Mouse (Mus musculus): ENCODE data around the gene Ecpas. TPM values are rescaled to one million over a fixed set of nuclear protein-coding genes. Genes with fewer than 3 reads are reported as not detected.

Gene Ecpas
- total RNA-seq, 2 experiments from 2014 or later, result 143 to 147 TPM

DNA sequence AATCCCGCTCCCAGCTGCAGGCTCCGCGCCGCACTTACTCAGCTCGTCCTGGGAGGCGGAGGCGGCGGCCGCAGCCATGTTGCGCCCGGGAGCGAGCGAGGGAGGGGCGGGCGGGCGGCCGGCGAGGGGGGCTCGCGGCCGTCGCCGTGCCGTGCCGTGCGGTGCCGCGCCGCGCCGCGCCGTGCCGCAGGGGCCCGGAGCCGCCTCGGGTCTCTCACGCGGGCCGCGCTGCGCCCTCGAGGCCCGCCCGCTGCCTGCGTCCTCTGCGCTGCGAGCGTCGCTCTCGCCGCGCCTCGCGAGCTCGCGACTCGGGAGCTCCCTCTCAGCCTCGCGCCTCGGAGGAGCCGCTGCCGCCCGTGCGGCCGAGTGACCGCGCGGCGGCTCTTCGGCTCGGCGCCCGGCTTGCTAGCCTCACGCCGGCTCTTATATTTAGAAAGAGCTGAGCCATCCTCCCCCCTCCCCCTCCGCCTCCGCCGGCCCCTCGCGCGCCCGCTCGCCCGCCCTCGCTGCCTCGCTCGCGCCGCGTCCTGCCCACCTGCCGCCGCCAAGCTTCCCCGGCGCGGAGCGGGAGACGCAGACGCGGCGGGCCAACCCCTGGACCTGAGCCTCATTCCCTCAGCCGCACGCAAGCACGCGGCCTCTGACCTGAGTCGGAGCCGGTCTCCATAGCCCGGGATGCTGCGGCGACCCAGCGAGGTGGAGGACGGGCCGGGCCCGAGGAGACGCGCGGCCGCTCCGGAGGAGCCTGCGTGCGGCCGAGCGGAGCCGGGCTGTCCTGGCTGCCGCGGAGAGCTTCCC, 519 bp downstream of the Ecpas start:
- DNase-seq, result peak; percentile 70
- intact Hi-C loops (cut with DNase I), result no loop called here

DNA sequence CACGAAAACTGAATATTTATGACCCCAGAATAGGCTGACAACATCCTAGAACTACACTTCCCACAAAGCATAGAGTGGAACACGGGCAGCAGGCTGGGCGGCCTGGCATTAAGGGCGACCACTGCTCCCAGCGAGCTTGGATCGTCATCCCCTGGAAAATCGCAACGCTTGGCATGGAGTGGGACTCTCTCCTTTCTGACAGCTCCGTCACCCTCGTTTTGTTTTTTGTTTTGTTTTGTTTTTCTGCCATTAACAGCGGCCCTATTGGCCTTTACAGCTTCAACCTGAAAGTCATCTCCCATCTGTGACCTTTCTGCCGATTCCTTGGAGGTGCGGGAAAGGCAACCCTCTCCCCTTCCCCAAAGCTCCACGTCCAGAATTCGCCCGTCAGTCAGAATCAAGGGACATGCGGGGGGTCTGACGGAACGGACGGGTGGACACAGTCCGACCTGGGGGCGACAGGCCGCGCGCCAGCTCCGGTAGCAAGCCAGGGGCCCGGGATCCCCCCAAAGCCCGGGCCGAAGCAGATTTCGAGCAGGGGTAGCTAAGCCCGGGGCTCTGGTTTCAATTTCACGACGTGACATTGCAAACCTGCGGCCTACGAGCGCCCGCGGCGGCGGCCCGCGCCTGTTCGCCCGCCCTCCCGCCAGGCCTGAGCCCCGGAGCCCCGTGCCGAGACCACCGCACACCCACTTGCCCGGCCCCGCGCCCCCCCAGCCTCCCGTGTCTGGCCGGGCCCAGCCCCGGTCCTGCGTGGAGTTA, 1.3 kb downstream of the Ecpas start:
- peak; percentile 71 for DNase-seq
- intact Hi-C loops (cut with DNase I), result no loop called here

DNA sequence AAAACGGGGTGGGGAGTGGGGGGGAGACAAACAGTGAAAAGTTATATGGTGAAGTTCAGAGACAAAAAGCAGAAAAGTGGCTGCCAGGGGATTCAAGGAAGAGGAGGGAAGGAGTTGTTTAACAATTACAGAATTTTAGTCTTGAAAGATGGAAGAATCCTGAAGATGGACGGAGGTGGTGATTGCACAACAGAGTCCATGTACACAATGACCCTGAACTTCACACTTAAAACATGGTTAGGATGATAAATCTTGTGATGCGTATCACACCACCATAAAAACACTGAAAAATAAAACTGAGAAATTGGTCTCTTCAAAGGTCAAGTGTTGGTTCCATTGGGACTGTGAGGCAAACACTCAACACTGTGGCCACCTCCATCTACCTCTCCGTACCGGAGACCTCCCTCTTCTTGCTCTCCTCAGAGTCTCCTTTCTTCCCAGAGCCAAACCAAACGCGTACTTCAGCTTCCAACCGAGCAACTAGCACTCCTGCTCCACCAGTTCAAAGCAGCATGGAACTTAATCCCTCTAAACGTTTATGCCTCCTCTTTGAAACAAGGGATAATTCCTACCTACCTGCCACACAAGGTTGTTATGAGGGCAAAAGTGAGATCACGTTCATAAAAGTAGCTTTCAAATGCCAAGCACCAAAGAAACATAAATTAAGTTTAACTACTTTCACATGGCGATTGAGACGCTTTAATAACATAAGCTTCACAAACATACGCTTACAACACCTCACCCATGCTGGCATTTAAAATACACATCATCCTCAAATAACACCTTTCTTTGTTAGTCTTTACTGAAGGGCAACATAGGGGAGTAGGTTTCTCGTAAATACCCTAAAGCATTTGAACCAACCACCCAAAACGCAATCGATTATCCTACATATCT, 2.1 kb downstream of the Ecpas start:
- intact Hi-C loops (cut with DNase I), result no loop called here
- DNase-seq, result no peak

DNA sequence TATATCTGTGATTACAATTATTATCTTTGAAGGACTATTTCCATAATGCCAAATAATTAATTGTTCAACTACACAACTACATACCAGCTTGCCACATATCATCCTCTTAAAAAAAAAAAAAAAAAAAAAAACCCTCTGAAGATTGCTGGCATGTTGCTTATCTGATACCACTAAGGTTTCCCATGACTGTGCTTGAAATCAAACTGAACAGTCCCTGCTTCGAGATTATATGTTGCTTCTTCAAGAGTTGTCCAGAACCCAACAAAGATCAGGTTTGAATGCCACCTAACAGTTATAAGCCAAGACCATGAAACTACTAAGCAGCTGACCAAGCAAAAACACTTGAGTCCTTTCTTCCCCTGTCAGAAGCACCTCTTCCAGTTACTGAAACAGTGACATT, 5.1 kb downstream of the Ecpas start:
- intact Hi-C loops (cut with DNase I), result no loop called here
- DNase-seq, result no peak

DNA sequence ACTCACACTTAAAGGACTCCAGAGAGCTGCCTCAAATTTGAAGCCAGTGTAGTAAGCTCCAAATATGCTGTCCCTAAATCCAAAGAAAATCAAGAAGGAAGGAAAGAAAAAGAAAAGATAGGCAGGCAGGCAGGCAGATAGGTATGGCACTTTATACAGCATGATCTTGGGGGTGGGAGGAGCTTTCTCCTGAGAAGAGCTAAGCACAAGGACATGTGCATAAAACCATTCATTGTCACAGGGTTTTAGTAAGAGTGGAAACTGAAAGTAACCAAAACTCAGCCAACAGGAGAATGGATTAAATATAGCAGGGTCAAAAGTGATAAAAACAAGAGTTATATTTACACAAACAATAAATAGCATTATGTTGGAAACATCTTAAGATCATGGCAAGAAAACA, 14.2 kb downstream of the Ecpas start:
- intact Hi-C loops (cut with DNase I), result no loop called here
- no peak for DNase-seq

DNA sequence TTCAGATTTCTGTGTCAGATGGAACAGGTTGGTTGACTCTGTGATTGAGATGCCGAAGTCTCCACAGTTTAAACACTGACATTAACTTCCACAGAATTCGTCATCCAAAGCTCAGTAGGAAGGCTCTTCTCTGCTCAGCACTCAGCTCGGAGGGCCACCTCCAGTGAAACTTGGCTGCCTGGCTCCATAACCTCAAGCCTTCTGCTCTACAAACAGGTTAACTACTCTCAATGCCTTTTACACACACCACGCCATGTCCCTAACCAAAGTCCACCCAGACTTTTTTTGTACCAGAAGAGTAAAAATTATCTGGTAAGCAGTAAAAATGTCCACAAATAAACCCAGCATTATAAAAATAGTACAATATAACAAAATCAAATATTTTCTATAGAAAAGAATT, 15.1 kb downstream of the Ecpas start:
- DNase-seq, result no peak
- intact Hi-C loops (cut with DNase I), result no loop called here

DNA sequence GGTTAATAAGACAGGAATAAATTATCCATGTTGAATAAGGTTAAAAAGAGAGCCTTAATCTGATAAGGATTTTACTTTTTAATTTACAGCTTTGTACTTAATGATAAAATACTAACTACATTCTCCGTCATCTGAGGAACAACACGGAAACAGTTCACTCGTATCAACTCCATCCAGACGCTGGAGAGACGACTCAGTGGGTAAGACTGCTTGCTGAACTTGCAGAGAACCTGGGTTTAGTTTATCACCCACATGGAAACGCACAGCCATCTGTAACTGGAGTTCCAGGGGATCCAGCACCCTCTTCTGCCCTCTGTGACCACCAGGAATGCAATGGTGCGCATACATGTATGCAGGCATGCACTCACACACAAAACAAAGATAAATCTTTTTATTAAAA, 18.1 kb downstream of the Ecpas start:
- intact Hi-C loops (cut with DNase I), result no loop called here
- DNase-seq, result no peak

DNA sequence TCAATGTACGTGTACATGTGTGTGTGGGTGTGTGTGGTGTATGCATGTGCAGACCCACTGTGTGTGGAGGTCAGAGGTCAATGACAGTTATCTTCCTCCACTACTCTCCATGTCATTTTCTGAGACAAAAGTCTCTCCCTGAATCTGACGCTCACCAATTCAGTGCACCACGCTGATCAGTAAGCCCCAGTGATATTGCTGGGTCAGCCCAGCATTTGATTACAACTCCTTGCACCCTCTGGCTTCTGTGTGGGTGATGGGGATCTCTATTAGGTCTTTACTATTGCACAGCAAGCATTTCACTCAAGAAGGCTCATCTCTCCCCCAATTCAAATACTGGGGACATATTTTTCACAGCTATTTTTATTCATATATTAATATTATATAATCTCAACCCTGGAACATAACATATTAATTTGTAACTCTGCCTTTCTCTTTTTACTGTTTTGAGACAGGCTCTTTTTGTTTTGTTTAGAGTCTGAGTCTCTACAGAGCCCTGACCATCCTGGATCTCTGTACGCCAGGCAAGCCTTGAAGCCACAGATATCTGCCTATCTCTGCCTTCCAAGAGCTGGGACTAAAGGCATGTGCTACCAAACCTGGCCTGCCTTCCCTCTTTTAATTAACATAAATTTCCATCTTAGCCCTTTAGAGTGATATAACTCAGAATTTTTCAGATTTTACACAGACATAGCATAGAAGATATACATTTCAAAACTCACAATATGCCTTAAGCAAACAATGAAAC, 22.3 kb downstream of the Ecpas start:
- DNase-seq, result no peak
- intact Hi-C loops (cut with DNase I), result no loop called here

DNA sequence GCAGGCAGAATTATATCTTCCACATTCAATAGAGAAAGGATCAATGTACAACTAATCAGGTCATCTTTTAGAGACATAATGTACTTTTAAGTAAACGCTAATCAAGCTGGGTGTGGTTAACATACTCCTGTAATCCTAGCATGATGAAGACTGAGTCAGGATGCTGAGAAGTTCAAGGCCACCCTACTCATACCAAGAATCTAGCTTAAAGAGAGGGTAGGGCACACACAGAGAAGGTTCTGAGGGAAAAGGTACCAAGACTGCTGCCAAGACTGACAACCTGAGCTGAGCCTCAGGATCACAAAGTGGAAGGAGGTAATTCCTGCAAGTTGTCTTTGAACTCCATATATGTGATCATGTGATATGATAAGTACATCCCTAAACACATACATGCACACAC, 24.0 kb downstream of the Ecpas start:
- DNase-seq, result no peak
- intact Hi-C loops (cut with DNase I), result no loop called here

DNA sequence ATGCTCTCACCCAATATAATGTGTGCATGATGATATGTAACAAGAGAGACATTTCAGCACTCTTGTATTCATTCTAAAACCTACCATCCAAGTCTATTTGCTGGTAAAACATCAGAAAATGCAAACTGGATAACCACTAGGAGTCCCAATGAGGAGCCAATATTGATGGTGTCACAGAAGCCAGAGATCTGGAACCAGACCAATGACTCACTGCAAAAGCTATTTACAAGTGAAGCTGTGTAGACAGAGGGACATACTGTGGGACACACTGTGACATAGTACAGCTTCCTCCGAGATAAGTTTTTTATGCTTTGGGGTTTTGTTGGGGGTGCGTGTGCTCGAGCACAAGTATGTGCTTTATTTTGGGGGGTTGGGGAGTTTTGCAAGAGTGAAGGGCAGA, 24.9 kb downstream of the Ecpas start:
- intact Hi-C loops (cut with DNase I), result no loop called here
- no peak for DNase-seq

DNA sequence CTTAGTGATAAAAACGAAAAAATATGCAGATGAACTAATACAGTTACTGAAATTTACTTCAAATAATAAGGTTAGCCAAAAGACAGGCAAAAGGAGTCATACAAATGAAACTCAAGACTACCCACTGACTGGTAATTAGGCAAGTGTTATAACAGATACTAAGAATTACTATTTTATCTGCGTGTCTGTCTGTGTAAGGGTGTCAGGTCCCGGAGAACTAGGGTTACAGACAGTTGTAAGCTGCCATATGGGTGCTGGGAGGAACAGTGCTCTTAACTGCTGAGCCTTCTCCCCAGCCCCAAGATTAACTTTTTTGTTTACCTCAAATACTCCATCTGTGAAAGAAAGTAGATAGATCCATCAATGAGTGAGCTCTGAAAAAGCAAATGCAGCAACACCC, 25.8 kb downstream of the Ecpas start:
- no peak for DNase-seq
- intact Hi-C loops (cut with DNase I), result no loop called here

DNA sequence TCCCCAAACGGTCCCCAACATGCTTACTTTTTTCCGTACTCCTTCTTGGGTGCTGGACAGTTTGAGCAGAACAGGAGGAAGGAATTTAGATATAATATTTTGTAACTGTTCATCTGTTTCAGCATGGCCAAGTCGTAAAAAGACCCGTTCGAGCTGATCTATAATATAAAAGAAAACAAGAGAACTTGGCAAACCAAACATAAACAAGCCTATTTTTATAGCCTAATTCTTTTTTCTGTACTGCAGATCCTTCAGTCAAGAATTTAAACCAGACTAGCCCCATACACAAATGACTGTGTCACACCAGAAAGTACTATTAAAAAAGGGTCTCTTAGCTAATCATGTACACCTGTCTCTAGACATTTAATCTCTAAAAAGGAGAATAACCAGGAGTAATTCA, 27.2 kb downstream of the Ecpas start:
- no peak for DNase-seq
- intact Hi-C loops (cut with DNase I), result no loop called here

DNA sequence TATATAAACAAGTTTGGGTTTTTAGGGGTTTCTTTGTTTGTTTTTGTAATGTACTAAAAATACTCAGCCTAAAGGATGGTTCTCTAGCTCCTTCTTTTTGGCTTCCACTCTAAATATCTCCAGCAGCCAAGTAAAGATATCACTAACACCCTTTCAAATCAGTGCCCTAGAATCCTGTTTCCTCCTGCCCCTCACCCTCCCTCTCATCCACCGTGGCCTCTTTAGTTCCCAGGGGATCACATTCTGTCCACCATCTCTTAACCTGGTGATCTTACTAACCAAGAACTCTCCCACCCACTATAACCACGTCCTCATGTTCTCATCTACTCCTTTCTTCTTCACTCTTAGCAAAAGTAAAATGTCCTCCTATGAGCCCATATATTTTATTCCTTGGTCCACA, 28.7 kb downstream of the Ecpas start:
- intact Hi-C loops (cut with DNase I), result no loop called here
- no peak for DNase-seq

DNA sequence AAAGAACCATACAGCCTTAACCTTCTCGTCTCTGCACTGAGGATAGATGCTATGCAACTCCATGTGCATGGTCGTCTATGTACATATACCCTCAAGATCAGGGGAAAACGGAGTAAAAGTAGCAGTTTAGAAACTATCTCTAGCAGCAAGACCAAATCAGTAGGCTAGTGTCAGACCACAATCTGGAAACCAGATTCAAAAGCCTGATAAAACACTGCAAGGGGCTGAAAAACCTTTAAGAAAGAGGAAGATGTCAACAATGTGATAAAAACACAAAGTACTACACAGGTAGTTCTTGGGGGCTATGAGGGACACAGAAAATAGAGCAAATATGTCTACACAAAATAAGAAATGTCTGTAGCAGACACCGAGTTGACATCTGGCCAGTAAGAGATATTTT, 38.2 kb downstream of the Ecpas start:
- no peak for DNase-seq
- intact Hi-C loops (cut with DNase I), result no loop called here

DNA sequence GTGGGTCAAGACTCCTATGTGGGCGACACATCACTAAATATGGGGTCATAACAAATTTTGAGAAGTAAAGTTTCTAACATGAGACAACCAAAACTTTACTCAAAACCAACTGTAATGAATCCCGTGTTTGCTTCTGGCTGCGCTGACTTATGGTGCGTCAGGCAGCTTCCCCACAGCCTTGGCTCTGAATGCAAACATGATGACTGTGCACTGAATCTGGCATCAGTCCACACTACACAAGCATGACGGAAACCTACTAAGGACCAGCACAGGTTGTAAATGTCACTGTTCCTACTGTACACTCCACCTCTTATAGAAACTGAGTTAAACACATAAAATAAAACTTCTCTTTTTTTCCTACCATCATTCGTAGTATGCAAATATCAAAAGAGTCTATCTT, 45.3 kb downstream of the Ecpas start:
- intact Hi-C loops (cut with DNase I), result no loop called here
- DNase-seq, result peak; percentile 5

DNA sequence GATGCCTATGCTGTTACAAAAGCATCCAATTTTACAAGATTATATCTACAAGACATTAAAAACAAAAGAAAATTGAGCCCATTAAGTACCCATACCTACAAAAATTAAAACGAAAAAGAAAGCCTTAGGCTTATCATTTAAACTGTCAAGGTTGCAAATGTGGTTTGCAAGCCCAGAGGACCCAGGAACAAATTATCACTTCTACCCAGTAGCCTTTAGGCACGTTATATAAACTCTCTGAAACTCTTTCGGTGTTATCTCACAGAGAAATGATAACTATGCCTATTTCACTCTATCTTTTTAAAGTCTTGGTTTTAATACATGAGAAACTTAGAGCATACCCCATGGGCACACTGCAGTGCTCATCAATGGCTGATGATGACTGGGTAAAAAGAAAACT, 79.6 kb downstream of the Ecpas start:
- intact Hi-C loops (cut with DNase I), result no loop called here

DNA sequence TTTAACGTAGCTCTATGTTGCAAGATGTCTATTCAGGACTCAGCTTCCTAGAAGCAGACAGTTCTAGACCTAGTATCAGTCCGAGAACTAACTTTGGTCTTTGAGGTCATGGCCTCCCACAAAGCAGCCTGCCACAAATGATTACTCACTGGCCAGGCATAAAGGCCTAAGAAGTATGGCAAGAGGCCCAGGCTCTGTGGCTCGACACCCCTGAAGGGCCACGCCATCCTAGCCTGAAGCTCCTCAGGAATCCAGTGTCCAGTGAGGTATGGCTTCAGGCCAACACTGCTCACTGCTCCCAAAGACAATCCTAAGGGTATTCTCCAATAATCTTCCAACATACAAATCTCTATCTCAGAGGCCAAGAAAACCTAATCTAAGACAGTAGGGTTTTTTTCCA, 86.6 kb downstream of the Ecpas start:
- intact Hi-C loops (cut with DNase I), result no loop called here
- DNase-seq, result no peak

More for the DNA sequence above, 79.6 kb downstream of the Ecpas start:
- no peak for DNase-seq

DNA sequence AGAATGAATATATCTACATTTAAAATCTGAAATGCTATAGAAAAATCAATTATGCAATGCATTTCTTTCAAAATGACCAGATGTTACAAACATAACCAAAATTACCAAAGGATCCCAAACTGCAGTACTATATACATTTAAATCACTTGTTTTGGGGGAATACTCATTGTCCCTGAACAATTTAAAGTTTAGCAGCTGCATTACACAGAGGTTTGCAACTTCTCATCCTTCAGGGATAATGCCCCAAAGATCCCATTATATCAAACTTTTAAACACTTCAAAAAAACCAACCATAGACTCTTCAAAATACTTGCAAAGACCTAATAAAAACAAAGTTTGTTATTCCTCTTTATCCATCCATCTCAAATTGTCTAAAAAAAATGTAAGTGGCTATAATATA, 124.9 kb downstream of the Ecpas start, which contains the start of gene Olfr267:
Gene Olfr267, minus strand, starts transcription at position 101 of the 400 bp plus-strand sequence.
- intact Hi-C loops (cut with DNase I), result no loop called here
- no peak for DNase-seq

DNA sequence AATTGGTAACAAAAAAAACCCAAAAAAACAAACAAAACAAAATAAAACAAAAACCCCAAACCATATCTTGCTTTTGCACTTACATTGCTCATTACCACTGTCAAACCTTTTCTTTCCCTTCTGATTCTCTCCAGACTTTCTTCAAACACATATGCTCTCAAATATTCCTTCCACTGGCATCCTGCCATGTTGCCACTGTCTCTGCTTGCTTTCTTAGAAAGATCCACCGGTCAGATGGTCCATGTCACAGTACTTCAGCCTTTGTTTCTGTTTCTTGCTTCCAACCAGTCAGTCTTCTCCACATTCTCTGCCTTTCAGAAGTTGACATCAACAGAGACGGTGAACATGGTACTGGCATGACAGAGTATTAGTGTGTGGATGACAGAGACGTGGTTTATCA, 125.9 kb downstream of the Ecpas start:
- intact Hi-C loops (cut with DNase I), result no loop called here
- DNase-seq, result peak; percentile 8

DNA sequence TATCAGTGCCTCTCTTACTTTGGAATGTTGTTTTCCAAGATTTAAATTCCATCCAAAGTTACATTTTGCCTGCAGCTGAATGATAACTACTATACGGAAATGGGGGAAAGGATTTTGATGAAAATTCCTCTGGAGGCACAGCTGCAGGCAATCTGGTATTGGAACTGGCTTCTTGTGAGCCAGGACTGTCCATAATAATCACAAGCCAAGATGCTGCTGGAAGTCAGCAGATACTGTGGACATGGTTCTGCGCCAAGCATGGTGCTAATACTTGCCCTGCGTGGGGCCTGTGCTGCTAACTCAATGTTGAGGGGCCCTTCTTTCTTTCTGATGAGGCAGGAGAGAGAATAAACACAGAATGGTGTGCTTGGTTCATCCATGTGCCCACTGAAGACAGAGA, 149.1 kb downstream of the Ecpas start:
- intact Hi-C loops (cut with DNase I), result no loop called here
- DNase-seq, result no peak

All from left cerebral cortex, postnatal 4 days (tissue).